Mouse (Mus musculus) activated CD4-positive, CD25-positive, alpha-beta regulatory T cell, adult 4 months (primary cell): Measurements from ENCODE around the gene Olfr1381. TPM values are rescaled to one million over a fixed set of nuclear protein-coding genes. Genes with fewer than 3 reads are reported as not detected.
"Not testable (repeated sequence)": the region's sequence is repeated elsewhere in the genome, so short reads cannot be mapped to it uniquely, and the experiment has no call there.

Experiments used
- ATAC-seq: one replicate; pipeline ENCODE4 v1.8.0; 2017
- polyA plus RNA-seq, 2 experiments: library from polyadenylated mRNA; unstranded; fragments of 100-300 nt; shearing (Covaris generic); gene quantifications; one replicate each; pipeline ENCODE4 v1.2.1; 2017

The Olfr1381 gene
- polyA plus RNA-seq: not detected

DNA sequence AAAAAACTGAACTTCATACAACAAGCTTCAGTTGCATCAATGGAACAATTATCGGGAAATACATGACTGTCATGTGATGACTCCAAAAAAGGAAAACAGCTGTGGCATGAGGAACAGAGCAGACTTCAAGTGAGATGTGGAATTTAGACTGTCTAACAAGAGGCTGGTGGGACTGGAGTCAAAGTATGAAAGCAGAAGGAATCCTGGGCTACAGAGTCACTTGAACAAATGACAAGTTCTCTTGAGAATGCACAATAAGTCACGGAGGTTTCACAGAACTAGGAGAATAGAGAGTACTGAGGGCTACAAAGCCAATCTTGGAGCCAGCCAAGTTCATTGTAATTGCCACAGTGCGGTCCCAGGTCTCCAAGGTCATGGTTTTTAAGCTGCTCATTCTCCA is at the start of gene Olfr1381:
Gene Olfr1381, plus strand, starts transcription at position 301 of the 400 bp plus-strand sequence.
- ATAC-seq: not testable (repeated sequence)

GRCm38 (mm10) chr11:49518086-49518485 is 25.2 kb upstream of the Olfr1381 start:
- ATAC-seq: no peak

DNA sequence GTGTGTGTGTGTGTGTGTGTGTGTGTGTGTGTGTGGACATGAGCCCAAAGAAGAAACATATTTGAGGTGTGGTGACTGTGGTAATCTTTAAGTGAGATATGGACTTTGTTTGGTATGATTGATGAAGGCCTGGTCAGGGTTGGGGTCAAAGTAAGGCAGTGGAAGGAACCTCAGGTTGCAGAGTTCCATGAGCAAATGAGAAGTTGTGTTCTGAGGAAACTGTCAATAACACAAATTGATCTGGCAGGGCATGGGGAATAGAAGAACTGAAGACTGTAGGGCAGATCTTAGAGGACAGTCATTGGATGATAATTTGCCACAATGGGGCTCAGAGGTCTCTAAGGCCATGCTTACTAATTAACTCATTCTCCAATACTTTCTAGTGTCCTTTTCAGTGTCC is 23.9 kb upstream of the Olfr1381 start, which contains the start of gene Olfr1383:
Gene Olfr1383, plus strand, starts transcription at position 301 of the 400 bp plus-strand sequence.
- ATAC-seq: no peak

DNA sequence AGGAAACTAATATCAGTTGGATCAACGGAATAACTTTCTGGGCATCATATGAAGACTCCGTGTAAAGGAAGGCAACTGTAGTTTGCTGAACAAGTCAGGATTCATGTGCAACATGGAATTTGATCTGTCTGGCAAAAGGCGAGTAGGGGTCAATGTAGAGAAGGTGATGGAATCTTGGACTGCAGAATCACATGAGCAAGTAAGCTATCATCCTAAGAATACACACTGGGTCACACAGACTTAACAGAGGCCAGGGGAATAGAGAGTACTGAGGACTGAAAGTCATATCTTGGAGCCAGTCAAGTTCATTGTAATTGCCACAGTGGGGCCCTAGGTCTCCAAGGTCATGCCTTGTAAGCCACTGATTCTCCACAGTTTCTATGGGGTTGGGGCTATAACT is 15.3 kb upstream of the Olfr1381 start, which contains the start of gene Olfr1382:
Gene Olfr1382, plus strand, starts transcription at position 301 of the 400 bp plus-strand sequence.
- no peak for ATAC-seq

- no peak for ATAC-seq
Measured at GRCm38 (mm10) chr11:49532761-49533160, 10.5 kb upstream of the Olfr1381 start.

DNA sequence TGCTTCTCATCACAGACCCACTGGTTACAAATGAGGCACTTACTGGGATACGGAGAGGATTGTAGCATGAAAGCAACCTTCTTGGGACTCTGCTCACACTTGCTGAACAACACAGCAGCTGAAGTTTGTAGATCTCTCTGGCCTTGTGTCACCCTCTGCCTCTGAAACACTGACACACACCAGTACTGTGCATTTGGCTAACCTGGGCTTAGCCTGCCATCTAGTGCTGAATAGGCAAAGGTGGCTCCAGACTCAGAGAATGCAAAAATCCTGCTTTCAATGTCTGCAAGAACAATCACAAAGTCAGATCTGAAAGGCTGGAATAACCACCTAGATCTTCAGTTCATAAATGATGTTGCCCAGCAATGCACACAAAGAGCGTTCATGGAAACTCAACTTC is 6.6 kb upstream of the Olfr1381 start:
- ATAC-seq: not testable (repeated sequence)

GRCm38 (mm10) chr11:49554033-49554432 is 10.8 kb downstream of the Olfr1381 start:
- ATAC-seq: not testable (repeated sequence)

- not testable (repeated sequence) for ATAC-seq
Measured at GRCm38 (mm10) chr11:49556578-49556977, 13.3 kb downstream of the Olfr1381 start, which contains the start of gene Olfr1380. TSS of gene Olfr1380 (plus strand) at chr11:49556878.

GRCm38 (mm10) chr11:49575054-49575453 is 31.8 kb downstream of the Olfr1381 start:
- not testable (repeated sequence) for ATAC-seq

DNA sequence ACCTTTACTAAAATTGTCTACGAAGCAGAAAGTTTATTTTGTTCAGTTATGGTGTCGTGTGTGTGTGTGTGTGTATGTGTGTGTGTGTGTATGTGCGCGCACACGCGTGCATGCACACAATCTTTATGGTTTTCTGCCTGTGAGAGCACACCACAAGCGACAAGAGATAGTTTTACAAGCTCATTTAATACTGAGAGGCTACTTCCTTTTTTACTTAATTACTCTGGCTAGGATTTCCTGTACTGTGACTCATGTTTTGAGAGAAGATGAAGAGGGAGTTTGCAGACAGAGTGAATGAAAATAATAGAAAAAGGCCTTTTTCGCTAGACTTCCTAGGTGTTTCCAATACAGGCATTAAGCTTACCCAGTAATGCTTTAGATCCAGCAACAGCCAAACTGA is 37.2 kb downstream of the Olfr1381 start:
- ATAC-seq: not testable (repeated sequence)

- ATAC-seq: no peak
Measured at GRCm38 (mm10) chr11:49590213-49590612, 47.0 kb downstream of the Olfr1381 start.

DNA sequence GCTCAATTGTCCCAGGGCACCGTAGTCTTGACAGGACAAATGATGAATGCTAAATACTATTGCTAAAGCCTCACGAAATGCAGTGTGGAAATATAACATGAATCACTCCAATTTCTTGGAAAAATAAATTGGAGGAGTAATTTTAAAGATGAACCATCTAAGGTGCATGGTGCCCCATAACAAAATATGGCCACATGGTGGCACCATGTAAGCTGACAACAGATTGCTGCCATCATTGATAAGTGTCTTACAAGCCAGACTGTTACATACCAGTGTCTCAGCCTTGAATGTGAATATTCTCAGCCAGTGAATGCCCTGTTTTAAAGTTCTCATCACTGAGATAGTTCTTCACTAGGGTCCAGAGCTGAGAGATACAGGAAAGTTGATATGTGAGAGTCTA is 53.9 kb downstream of the Olfr1381 start:
- not testable (repeated sequence) for ATAC-seq

Other genes with a start within 250 kb of the Olfr1381 start
- not detected for gene Olfr10, start 238.7 kb upstream of the Olfr1381 start, polyA plus RNA-seq
- gene Olfr1391, start 220.7 kb upstream of the Olfr1381 start, polyA plus RNA-seq: not detected
- gene Olfr1390, start 208.3 kb upstream of the Olfr1381 start, polyA plus RNA-seq: not detected
- gene Olfr1389, start 120.4 kb upstream of the Olfr1381 start, polyA plus RNA-seq: not detected
- gene Olfr1388, start 106.8 kb upstream of the Olfr1381 start, polyA plus RNA-seq: not detected
- gene Olfr1387, start 88.1 kb upstream of the Olfr1381 start, polyA plus RNA-seq: under 1 TPM in 1 of 2 experiments, not detected in 1; 0.16 TPM
- not detected for gene Olfr1386, start 78.4 kb upstream of the Olfr1381 start, polyA plus RNA-seq
- gene Olfr1385, start 54.4 kb upstream of the Olfr1381 start, polyA plus RNA-seq: under 1 TPM in 1 of 2 experiments, not detected in 1; 0.17 TPM
- not detected for gene Olfr1384, start 36.7 kb upstream of the Olfr1381 start, polyA plus RNA-seq
- gene Olfr1383, start 23.8 kb upstream of the Olfr1381 start, polyA plus RNA-seq: not detected
- gene Olfr1382, start 15.2 kb upstream of the Olfr1381 start, polyA plus RNA-seq: not detected
- not detected for gene Olfr1380, start 13.4 kb downstream of the Olfr1381 start, polyA plus RNA-seq
- gene Flt4, start 65.8 kb downstream of the Olfr1381 start, polyA plus RNA-seq: not detected
- under 1 TPM in 1 of 2 experiments, not detected in 1; 0.97 TPM for gene Scgb3a1, start 120.2 kb downstream of the Olfr1381 start, polyA plus RNA-seq
- 10 to 100 TPM; 25.8 to 30.9 TPM for gene Cnot6, start 169.3 kb downstream of the Olfr1381 start, polyA plus RNA-seq